Mouse (Mus musculus) lung, postnatal 10 days (tissue): ENCODE data around the gene Spns2.
"Not testable (repeated sequence)": the region's sequence is repeated elsewhere in the genome, so short reads cannot be mapped to it uniquely, and the experiment has no call there.

Source experiments
- DNase-seq: peaks from one replicate; pipeline ENCODE4 v3.0.0; 2021

The Spns2 gene

GRCm38 (mm10) chr11:72434963-72435693 lies 54.6 kb downstream of the Spns2 start, which contains the start of gene Ggt6:
Ggt6 (plus strand) TSS chr11:72435526.
- peak; percentile 54 for DNase-seq

- DNase-seq, result not testable (repeated sequence)
Observed at GRCm38 (mm10) chr11:72430311-72431068, 59.2 kb downstream of the Spns2 start.

- DNase-seq, result peak; percentile 92
Observed at GRCm38 (mm10) chr11:72429288-72429690, 60.4 kb downstream of the Spns2 start.

- DNase-seq, result peak; percentile 94
Observed at GRCm38 (mm10) chr11:72428694-72429093, 61.0 kb downstream of the Spns2 start.

- no peak for DNase-seq
Observed at GRCm38 (mm10) chr11:72426884-72427283, 62.8 kb downstream of the Spns2 start.

- DNase-seq, result no peak
Observed at GRCm38 (mm10) chr11:72425201-72425600, 64.5 kb downstream of the Spns2 start.

- no peak for DNase-seq
Observed at GRCm38 (mm10) chr11:72423686-72424085, 66.0 kb downstream of the Spns2 start.

- no peak for DNase-seq
Observed at GRCm38 (mm10) chr11:72421518-72422278, 68.0 kb downstream of the Spns2 start.

GRCm38 (mm10) chr11:72420460-72421122 lies 69.1 kb downstream of the Spns2 start:
- DNase-seq, result no peak

GRCm38 (mm10) chr11:72419006-72419405 lies 70.7 kb downstream of the Spns2 start:
- DNase-seq, result no peak

GRCm38 (mm10) chr11:72418227-72418626 lies 71.5 kb downstream of the Spns2 start:
- DNase-seq, result no peak

- no peak for DNase-seq
Observed at GRCm38 (mm10) chr11:72417376-72417775, 72.3 kb downstream of the Spns2 start.

GRCm38 (mm10) chr11:72416666-72417065 lies 73.0 kb downstream of the Spns2 start:
- no peak for DNase-seq

- no peak for DNase-seq
Observed at GRCm38 (mm10) chr11:72415155-72415554, 74.5 kb downstream of the Spns2 start.

GRCm38 (mm10) chr11:72413601-72414190 lies 76.0 kb downstream of the Spns2 start:
- DNase-seq, result no peak

- DNase-seq, result peak; percentile 78
Observed at GRCm38 (mm10) chr11:72413016-72413415, 76.7 kb downstream of the Spns2 start.

- DNase-seq, result no peak
Observed at GRCm38 (mm10) chr11:72411945-72412344, 77.8 kb downstream of the Spns2 start.

- peak; percentile 96 for DNase-seq
Observed at GRCm38 (mm10) chr11:72411093-72411921, 78.4 kb downstream of the Spns2 start, which contains the start of gene Smtnl2. Smtnl2 (minus strand) TSS chr11:72411713.

- DNase-seq, result no peak
Observed at GRCm38 (mm10) chr11:72410521-72411092, 79.1 kb downstream of the Spns2 start.

- DNase-seq, result no peak
Observed at GRCm38 (mm10) chr11:72409649-72410385, 79.9 kb downstream of the Spns2 start.
